Mouse (Mus musculus) layer of hippocampus, adult 9-10 months (tissue): ENCODE data around the gene Slc7a11.

Source experiments
- DNase-seq: peaks from one replicate; pipeline ENCODE4 v3.0.0; 2022; ENCODE audit warnings: low spot score

The Slc7a11 gene

GRCm38 (mm10) chr3:50388786-50389185 lies 54.6 kb downstream of the Slc7a11 start:
- DNase-seq = no peak

- DNase-seq = no peak
These were observed 55.1 kb downstream of the Slc7a11 start for GRCm38 (mm10) chr3:50388288-50388687.

GRCm38 (mm10) chr3:50387280-50387679 lies 56.1 kb downstream of the Slc7a11 start:
- no peak for DNase-seq

GRCm38 (mm10) chr3:50386561-50387221 lies 56.7 kb downstream of the Slc7a11 start:
- DNase-seq = no peak

DNA sequence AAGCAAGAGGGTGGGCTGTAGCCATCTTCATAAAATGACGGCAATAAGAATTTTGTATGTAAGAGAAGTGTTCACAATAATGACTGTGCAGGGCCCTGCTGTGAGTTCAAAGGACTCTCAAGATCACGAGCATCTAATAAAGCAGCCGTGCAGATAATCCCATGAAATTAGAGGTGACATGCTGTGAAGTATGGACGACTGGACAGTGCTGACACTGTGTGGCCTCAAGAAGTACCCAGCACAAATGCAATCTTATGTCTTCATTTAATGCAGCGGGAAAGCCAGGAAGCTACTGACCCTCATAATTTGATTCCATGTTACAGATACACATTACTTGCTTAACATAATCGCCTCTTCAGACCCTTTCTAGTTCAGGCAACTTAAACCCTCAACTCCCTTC lies 57.3 kb downstream of the Slc7a11 start:
- DNase-seq = no peak

DNA sequence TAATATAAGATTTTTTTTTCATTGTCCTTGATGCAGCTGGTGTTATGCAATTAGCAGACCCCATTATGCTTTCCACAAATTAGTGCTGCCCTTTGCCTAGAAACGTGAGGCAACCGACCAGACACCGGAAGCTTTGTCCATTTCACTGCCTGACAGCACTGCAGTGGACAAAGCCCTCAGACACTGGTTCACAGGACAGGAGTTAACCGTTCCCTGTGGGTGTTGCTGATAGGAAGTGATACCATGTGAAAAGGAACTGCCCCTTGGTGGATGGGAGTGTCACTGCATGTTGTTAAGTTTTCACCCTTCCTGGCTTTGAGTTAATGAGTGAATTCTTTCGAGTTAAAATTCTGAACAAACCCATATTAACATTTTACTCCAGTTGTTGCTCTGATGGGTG lies 60.7 kb downstream of the Slc7a11 start:
- no peak for DNase-seq

GRCm38 (mm10) chr3:50381861-50382693 lies 61.3 kb downstream of the Slc7a11 start:
- DNase-seq = no peak

GRCm38 (mm10) chr3:50381160-50381860 lies 62.1 kb downstream of the Slc7a11 start:
- peak; percentile 95 for DNase-seq

DNA sequence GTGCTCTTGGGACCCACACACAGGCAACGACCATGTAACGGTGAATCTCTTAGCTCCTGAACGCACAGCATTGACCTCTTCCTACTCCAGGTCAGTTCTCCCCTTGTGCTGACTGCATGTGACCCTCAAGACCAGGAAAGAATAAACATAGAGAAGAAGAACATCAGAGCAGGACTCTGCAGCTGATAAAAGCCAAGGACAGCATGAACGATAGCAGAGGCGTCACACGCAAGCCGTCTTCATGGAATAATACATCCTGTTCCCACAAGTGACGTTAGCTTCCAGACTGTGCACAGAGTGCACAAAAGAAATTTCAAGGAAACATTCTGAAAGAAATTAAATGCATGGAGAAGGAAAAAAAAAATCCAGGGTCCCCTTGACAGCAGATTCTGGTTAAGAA lies 63.5 kb downstream of the Slc7a11 start:
- DNase-seq = no peak

GRCm38 (mm10) chr3:50375477-50375876 lies 67.9 kb downstream of the Slc7a11 start:
- DNase-seq = no peak

- no peak for DNase-seq
These were observed 73.6 kb downstream of the Slc7a11 start for GRCm38 (mm10) chr3:50369791-50370190.

DNA sequence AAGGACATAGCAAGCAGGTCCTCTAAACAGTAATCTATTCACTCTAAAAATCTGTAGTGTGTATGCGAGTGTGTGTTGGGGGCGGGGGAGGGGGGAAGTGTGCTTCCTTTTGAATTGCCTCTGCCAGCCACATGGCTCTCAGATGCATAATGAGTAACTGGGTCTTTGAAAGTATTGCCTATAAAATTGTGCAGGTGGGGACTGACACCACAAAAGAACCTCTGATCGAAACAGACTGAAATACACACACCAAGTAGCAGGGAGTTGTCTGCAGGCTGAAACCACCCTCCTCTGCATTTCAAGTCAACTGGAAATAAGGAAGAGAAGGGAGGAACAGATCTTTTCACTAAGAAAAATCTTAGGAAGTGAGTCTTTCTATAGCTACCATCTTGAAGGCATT lies 76.2 kb downstream of the Slc7a11 start:
- no peak for DNase-seq

- DNase-seq = no peak
These were observed 79.8 kb downstream of the Slc7a11 start for GRCm38 (mm10) chr3:50363659-50364058.

- DNase-seq = no peak
These were observed 96.3 kb downstream of the Slc7a11 start for GRCm38 (mm10) chr3:50347081-50347480.

DNA sequence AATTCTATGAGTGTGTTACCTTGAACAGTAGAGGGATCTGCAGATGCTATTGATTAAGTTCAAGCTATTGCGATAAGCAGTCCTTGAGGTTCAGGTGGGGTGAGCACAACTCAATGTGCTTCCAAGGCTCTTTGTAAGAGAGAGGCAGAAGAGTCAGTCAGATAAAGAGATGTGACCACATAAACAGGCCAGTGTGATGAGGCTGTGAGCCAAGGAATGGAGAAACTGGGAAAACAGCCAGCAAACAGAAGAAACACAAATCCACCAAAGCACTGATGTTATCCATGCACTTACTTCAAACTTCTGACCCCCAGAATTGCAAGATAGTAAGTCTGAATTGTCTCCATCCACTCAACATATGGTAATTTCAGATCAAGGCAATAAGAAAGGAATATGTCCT lies 99.0 kb downstream of the Slc7a11 start:
- no peak for DNase-seq

GRCm38 (mm10) chr3:50324524-50324923 lies 118.9 kb downstream of the Slc7a11 start:
- DNase-seq = no peak

DNA sequence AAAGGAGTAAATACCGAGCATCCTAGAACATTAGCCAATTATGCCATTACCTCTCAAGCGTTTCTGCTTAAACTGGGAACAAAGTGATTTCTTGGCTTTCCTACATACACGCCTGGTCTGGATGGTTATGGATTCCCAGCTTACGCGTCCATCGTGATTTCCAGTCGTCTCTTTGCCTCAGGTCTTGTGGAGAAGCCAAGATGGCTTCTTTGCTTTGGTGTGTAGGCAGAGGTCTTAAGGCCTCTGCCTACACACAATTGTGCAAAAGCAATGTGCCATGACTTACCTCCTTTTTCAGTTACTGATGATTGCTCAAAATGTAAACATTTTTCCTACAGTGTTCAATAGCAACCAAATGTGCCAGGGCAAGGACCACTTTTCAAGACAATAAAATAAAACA lies 119.5 kb downstream of the Slc7a11 start:
- DNase-seq = no peak

DNA sequence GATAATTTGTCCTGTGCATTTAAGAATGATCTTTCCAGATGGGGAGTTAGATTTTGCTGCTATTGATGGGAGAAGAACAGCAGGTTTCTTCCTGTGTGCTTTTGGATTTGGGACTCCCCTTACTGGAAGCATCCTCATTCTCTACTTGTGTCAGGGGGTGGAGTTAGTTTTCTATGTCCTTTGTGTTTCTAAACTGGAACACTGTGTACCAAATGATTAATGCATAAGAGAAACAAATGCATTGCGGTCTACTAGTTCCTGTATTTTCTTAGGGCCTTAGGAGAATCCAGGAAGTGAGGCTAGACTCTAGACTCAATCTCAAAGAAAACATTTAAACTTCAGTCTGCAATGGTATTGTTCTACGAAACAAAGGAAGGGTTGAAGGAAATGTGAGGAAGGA lies 122.6 kb downstream of the Slc7a11 start:
- DNase-seq = no peak

DNA sequence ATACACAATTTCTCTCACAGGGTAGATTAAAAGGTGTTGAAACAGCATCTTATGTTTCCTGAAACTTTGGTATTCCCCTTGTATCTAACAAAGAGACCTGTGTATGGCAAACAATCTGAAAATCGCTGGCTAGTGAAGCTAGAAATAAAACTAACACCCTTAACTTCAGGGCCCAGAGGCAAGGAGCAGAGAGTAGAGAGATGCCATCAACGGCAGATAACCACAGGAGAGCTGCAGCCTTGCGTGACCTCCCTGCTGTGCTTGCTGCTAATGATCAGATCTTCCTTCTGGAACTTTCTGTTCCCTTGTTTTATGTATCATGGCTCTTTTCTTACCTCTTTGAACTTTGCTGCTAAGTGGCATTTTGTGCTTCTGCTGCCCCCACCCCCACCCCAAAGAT lies 125.3 kb downstream of the Slc7a11 start:
- DNase-seq = no peak

- no peak for DNase-seq
These were observed 129.6 kb downstream of the Slc7a11 start for GRCm38 (mm10) chr3:50313816-50314215.

DNA sequence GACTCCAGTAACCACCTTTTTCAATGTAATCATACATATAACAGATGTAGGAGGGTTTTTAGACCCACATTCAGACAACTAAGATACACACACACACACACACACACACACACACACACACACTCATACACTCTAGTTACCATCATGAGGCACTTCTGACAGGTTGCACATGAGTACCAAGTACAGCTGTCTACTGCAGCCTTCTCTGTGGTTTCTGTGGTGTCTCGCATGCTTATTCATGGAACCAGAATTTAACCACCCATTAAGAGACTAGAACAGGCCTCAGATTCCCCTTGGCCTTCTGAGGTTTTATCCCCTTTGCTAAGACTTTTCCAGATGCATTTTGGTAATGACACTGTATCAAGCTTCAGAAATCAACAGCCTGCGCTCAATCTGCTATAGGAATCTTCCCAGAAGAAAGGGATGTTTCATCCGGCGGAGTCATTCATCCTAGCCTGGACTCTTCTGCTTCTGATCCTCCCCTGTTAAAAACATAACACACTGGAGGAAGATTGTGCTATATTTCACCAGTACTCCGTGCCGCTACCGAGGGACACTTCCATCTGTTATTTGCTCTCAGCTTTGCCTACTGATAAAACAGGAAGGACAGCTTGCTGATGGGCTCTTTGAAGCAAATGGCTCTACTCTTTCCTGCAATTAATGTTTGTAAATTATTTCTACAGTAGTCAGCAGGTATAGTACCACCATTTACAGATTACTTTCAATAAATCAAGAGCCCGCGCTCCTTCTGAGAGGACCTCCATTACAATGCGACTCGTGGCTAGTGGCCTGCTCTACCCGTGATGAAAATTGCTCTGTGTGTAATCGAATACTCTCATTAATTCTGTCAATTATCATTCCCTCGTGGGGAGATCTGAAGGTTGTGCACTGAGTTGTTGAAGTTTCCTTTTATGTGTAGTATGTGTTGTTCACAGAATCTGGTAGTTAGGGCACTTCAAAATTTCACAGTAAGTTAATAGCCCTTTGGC lies 135.8 kb downstream of the Slc7a11 start:
- DNase-seq = no peak

GRCm38 (mm10) chr3:50306334-50306733 lies 137.1 kb downstream of the Slc7a11 start:
- DNase-seq = no peak
